ENCODE assay signal across 27 mouse cellular contexts in the genomic region with DNA sequence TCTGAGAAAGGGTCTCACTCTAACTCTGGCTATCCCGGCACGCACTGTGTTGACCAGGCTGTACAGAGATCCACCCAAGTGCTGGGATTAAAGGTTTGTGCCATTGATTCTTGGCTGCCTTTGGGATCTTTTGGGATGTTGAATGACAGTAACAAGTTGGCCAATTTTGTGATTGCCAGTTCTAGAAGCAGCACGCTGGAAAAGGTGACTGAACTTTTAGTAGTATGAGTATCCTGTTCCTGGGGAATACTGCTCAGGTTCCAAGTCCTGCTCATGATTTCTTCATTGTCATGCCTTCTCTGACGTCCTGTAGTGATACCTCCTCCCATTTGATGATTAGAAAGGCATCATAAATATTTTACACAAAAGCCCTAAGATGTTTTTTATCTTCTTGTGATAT.
"Had no signal": no experiment of that assay in that cellular context is flagged by ENCODE, and none has a peak within 500 bp of the region (broad histone marks: within the 10 kb centered on the region; RNA-seq: fewer than 3 reads in every experiment).

No protein-coding gene starts in this region.

- H3K27ac ChIP-seq: embryonic facial prominence, embryonic 10.5 days; embryonic facial prominence, embryonic 12.5 days; embryonic facial prominence, embryonic 13.5 days; embryonic facial prominence, embryonic 15.5 days; forebrain, embryonic 10.5 days; forebrain, embryonic 12.5 days; forebrain, embryonic 13.5 days; forebrain, embryonic 15.5 days; gastrocnemius, adult 2 months; heart, adult 2 months had no signal

- DNase-seq: cerebellum, adult 8-10 months; cerebellum, adult 9-10 months; cerebellum, adult 9-11 months; cerebellum, postnatal 10 days; cerebellum, postnatal 14 days; cerebellum, postnatal 36 days; embryo, embryonic 11 days; forebrain, postnatal 0 days; gastrocnemius, adult 2 months; gastrocnemius, postnatal 10 days; gastrocnemius, postnatal 14 days; gastrocnemius, postnatal 25 days; gastrocnemius, postnatal 36 days; heart, adult 11 months; heart, adult 18-20 months; heart, adult 2 months had no signal

- H3K4me1 ChIP-seq: embryonic facial prominence, embryonic 10.5 days; embryonic facial prominence, embryonic 12.5 days; embryonic facial prominence, embryonic 13.5 days; embryonic facial prominence, embryonic 15.5 days; forebrain, embryonic 10.5 days; forebrain, embryonic 12.5 days; forebrain, embryonic 13.5 days; forebrain, embryonic 15.5 days had no signal

- H3K9ac ChIP-seq: embryonic facial prominence, embryonic 12.5 days; embryonic facial prominence, embryonic 13.5 days; embryonic facial prominence, embryonic 15.5 days; forebrain, embryonic 12.5 days; forebrain, embryonic 13.5 days; forebrain, embryonic 15.5 days; forebrain, postnatal 0 days had no signal

- H3K36me3 ChIP-seq: embryonic facial prominence, embryonic 10.5 days; embryonic facial prominence, embryonic 12.5 days; embryonic facial prominence, embryonic 13.5 days; embryonic facial prominence, embryonic 15.5 days; forebrain, embryonic 10.5 days; forebrain, embryonic 12.5 days; forebrain, embryonic 15.5 days had no signal

- H3K4me2 ChIP-seq: embryonic facial prominence, embryonic 12.5 days; embryonic facial prominence, embryonic 13.5 days; embryonic facial prominence, embryonic 15.5 days; forebrain, embryonic 12.5 days; forebrain, embryonic 13.5 days; forebrain, embryonic 15.5 days had no signal

- H3K27me3 ChIP-seq: embryonic facial prominence, embryonic 12.5 days; embryonic facial prominence, embryonic 13.5 days; embryonic facial prominence, embryonic 15.5 days; forebrain, embryonic 12.5 days; forebrain, embryonic 13.5 days; forebrain, embryonic 15.5 days had no signal

- H3K9me3 ChIP-seq: embryonic facial prominence, embryonic 10.5 days; embryonic facial prominence, embryonic 12.5 days; embryonic facial prominence, embryonic 13.5 days; embryonic facial prominence, embryonic 15.5 days; forebrain, embryonic 10.5 days; forebrain, embryonic 12.5 days; forebrain, embryonic 13.5 days; forebrain, embryonic 15.5 days had no signal

- ATAC-seq: forebrain, embryonic 13.5 days; forebrain, embryonic 14.5 days; forebrain, embryonic 15.5 days; forebrain, embryonic 16.5 days; forebrain, postnatal 0 days had no signal

- H3K4me3 ChIP-seq: embryonic facial prominence, embryonic 10.5 days; embryonic facial prominence, embryonic 12.5 days; embryonic facial prominence, embryonic 13.5 days; embryonic facial prominence, embryonic 15.5 days; erythroblast, embryonic 14.5 days; forebrain, embryonic 10.5 days; forebrain, embryonic 12.5 days; forebrain, embryonic 13.5 days; forebrain, embryonic 15.5 days; gastrocnemius, adult 2 months; heart, adult 2 months had no signal
